Mouse (Mus musculus): ENCODE data around the gene Vps4b.
A peak's percentile ranks its signal among the peaks of the same experiment; 100 is the strongest.
"Not testable (repeated sequence)": the region's sequence is repeated elsewhere in the genome, so short reads cannot be mapped to it uniquely, and the experiment has no call there.

Vps4b gene

GRCm38 (mm10) chr1:106750656-106751055, 45.9 kb downstream of the Vps4b start:
- DNase-seq: no peak

GRCm38 (mm10) chr1:106748555-106749315, 47.8 kb downstream of the Vps4b start:
- no peak for DNase-seq

GRCm38 (mm10) chr1:106742980-106743379, 53.5 kb downstream of the Vps4b start:
- DNase-seq: no peak

- no peak for DNase-seq
These were observed 55.8 kb downstream of the Vps4b start for GRCm38 (mm10) chr1:106740735-106741134.

- no peak for DNase-seq
These were observed 56.7 kb downstream of the Vps4b start for GRCm38 (mm10) chr1:106739810-106740209.

- peak; percentile 33 for DNase-seq
These were observed 58.4 kb downstream of the Vps4b start for GRCm38 (mm10) chr1:106738092-106738491.

- no peak for DNase-seq
These were observed 60.3 kb downstream of the Vps4b start for GRCm38 (mm10) chr1:106736211-106736610.

- peak; percentile 54 for DNase-seq
These were observed 60.9 kb downstream of the Vps4b start for GRCm38 (mm10) chr1:106735586-106735985.

GRCm38 (mm10) chr1:106722061-106722460, 74.5 kb downstream of the Vps4b start:
- no peak for DNase-seq

GRCm38 (mm10) chr1:106717736-106718135, 78.8 kb downstream of the Vps4b start:
- DNase-seq: not testable (repeated sequence)

GRCm38 (mm10) chr1:106717071-106717601, 79.4 kb downstream of the Vps4b start:
- peak; percentile 88 for DNase-seq

GRCm38 (mm10) chr1:106716141-106716540, 80.4 kb downstream of the Vps4b start:
- DNase-seq: no peak

GRCm38 (mm10) chr1:106715111-106716083, 81.1 kb downstream of the Vps4b start:
- no peak for DNase-seq

- DNase-seq: no peak
These were observed 82.0 kb downstream of the Vps4b start for GRCm38 (mm10) chr1:106714530-106714981.
